Mouse (Mus musculus) left cerebral cortex, adult 2 months (tissue): ENCODE results near the gene Ncapd3. TPM values are rescaled to one million over a fixed set of nuclear protein-coding genes. Genes with fewer than 3 reads are reported as not detected.

Source experiments
- DNase-seq, 2 experiments: peaks; one replicate each; pipeline ENCODE4 v3.0.0; 2021 to 2022; ENCODE audit warnings: low spot score in 2 of 2, mixed read lengths in 1 of 2; ENCODE audit errors: extremely low spot score in 1 of 2
- H3K27ac ChIP-seq: fragments of 200-600 bp; 2 replicates; pipeline ENCODE4 v1.8.1; 2022
- H3K4me3 ChIP-seq: fragments of 200-600 bp; 2 replicates; pipeline ENCODE4 v1.8.1; 2022
- CTCF ChIP-seq: fragments of 200-600 bp; IDR thresholded peaks from 2 replicates; pipeline ENCODE4 v1.8.1; 2022; ENCODE audit warnings: antibody characterized with exemption, mild to moderate bottlenecking, moderate library complexity
- intact Hi-C: fragments of 180-260 bp; cut with DNase I; formaldehyde crosslinking; loops from one replicate; pipeline ENCODE4 v1.15.1; 2025
- total RNA-seq, 2 experiments: library from RNA; stranded (reverse); gene quantifications; 2 replicates each; pipeline ENCODE4 v1.2.3; 2021

The Ncapd3 gene
- total RNA-seq, 2 experiments from 2014 or later, result 16.1 to 18.1 TPM

- intact Hi-C loops, result no loop called here
- Histone ChIP-seq H3K4me3 (no peak overlapping the region), H3K27ac (peak overlapping the region; percentile 89)
- no peak for TF ChIP-seq CTCF
- no peak for DNase-seq
Observed at GRCm38 (mm10) chr9:27108451-27108850, 78.5 kb downstream of the Ncapd3 start.

- H3K27ac ChIP-seq, result peak overlapping the region; percentile 89
- no peak for TF ChIP-seq CTCF
Observed at GRCm38 (mm10) chr9:27109533-27110514, 79.8 kb downstream of the Ncapd3 start.

GRCm38 (mm10) chr9:27110681-27111080, 80.7 kb downstream of the Ncapd3 start:
- Histone ChIP-seq H3K27ac (peak overlapping the region; percentile 89), H3K4me3 (no peak overlapping the region)
- intact Hi-C loops, result loop anchor here (1.0 to 5.0 kb wide), 2 partner anchors 69 to 192 kb away; no protein-coding TSS in a partner anchor
- TF ChIP-seq CTCF, result no peak
- DNase-seq, result no peak

More at GRCm38 (mm10) chr9:27109533-27110514, 79.8 kb downstream of the Ncapd3 start:
- DNase-seq, result peak; percentile 51 to 65
- intact Hi-C loops, result loop anchor here (1.0 to 5.0 kb wide), 2 partner anchors 69 to 192 kb away; no protein-coding TSS in a partner anchor
- no peak overlapping the region for H3K4me3 ChIP-seq

- intact Hi-C loops, result loop anchor here (5.0 kb wide), 1 partner anchor 191 kb away; no protein-coding TSS in a partner anchor
- TF ChIP-seq CTCF, result no peak; the same call in 1 of the 2 replicates
- no peak for DNase-seq
- peak overlapping the region; percentile 76 for H3K27ac ChIP-seq
- H3K4me3 ChIP-seq, result no peak overlapping the region
Observed at GRCm38 (mm10) chr9:27111756-27112155, 81.8 kb downstream of the Ncapd3 start.

GRCm38 (mm10) chr9:27121254-27121653, 91.3 kb downstream of the Ncapd3 start:
- no peak for TF ChIP-seq CTCF
- DNase-seq, result no peak
- Histone ChIP-seq H3K4me3 (no peak overlapping the region), H3K27ac (no peak overlapping the region)
- intact Hi-C loops, result loop anchor here (5.0 kb wide), 2 partner anchors 56 to 166 kb away; no protein-coding TSS in a partner anchor

GRCm38 (mm10) chr9:27122076-27122475, 92.1 kb downstream of the Ncapd3 start:
- no peak for DNase-seq
- no peak overlapping the region for H3K4me3 ChIP-seq
- no peak for TF ChIP-seq CTCF
- H3K27ac ChIP-seq, result no peak overlapping the region
- intact Hi-C loops, result loop anchor here (5.0 kb wide), 2 partner anchors 55 to 165 kb away; no protein-coding TSS in a partner anchor

GRCm38 (mm10) chr9:27122963-27123362, 93.0 kb downstream of the Ncapd3 start:
- no peak for TF ChIP-seq CTCF
- H3K27ac ChIP-seq, result peak overlapping the region; percentile 40
- intact Hi-C loops, result loop anchor here (5.0 kb wide), 2 partner anchors 54 to 164 kb away; no protein-coding TSS in a partner anchor
- H3K4me3 ChIP-seq, result no peak overlapping the region
- DNase-seq, result no peak

- Histone ChIP-seq H3K27ac (no peak overlapping the region; the same call in 1 of the 2 replicates), H3K4me3 (no peak overlapping the region)
- no peak for DNase-seq
- TF ChIP-seq CTCF, result no peak
- intact Hi-C loops, result loop anchor here (2.0 to 5.0 kb wide), 3 partner anchors 25 to 163 kb away; no protein-coding TSS in a partner anchor
Observed at GRCm38 (mm10) chr9:27123947-27124346, 94.0 kb downstream of the Ncapd3 start.

- intact Hi-C loops, result loop anchor here (2.0 kb wide), 1 partner anchor 23 kb away; no protein-coding TSS in a partner anchor
- TF ChIP-seq CTCF, result no peak
- Histone ChIP-seq H3K4me3 (no peak overlapping the region), H3K27ac (peak overlapping the region; percentile 30; the same call in 1 of the 2 replicates)
- DNase-seq, result no peak
Observed at GRCm38 (mm10) chr9:27125450-27125849, 95.5 kb downstream of the Ncapd3 start.

GRCm38 (mm10) chr9:27126543-27126942, 96.6 kb downstream of the Ncapd3 start:
- no peak overlapping the region for H3K4me3 ChIP-seq
- intact Hi-C loops, result no loop called here
- H3K27ac ChIP-seq, result no peak overlapping the region
- no peak for DNase-seq
- peak; percentile 22; the same call in 1 of the 2 replicates for TF ChIP-seq CTCF

- Histone ChIP-seq H3K27ac (no peak overlapping the region), H3K4me3 (no peak overlapping the region)
- DNase-seq, result no peak
- no peak for TF ChIP-seq CTCF
- intact Hi-C loops, result no loop called here
Observed at GRCm38 (mm10) chr9:27128629-27129028, 98.7 kb downstream of the Ncapd3 start.

- Histone ChIP-seq H3K4me3 (no peak overlapping the region), H3K27ac (no peak overlapping the region; the same call in 1 of the 2 replicates)
- TF ChIP-seq CTCF, result peak; percentile 86
- DNase-seq, result peak; percentile 37 to 43
- intact Hi-C loops, result no loop called here
Observed at GRCm38 (mm10) chr9:27134410-27134809, 104.4 kb downstream of the Ncapd3 start.
